Mouse (Mus musculus) ES-E14 (cell line): ENCODE results near the gene Myo19.

Experiments used
- CHD2 ChIP-seq: IDR thresholded peaks from 2 replicates; pipeline ENCODE4 v1.6.1; 2014; ENCODE audit warnings: mild to moderate bottlenecking, low read depth, low read length, inconsistent platforms
- HCFC1 ChIP-seq: IDR thresholded peaks from 2 replicates; pipeline ENCODE4 v1.6.1; 2012; ENCODE audit warnings: low read length, inconsistent platforms, borderline replicate concordance; ENCODE audit not compliant: insufficient read depth
- MAFK ChIP-seq: IDR thresholded peaks from 2 replicates; pipeline ENCODE4 v1.6.1; 2014; ENCODE audit warnings: mild to moderate bottlenecking, low read depth, low read length, inconsistent platforms; ENCODE audit not compliant: insufficient read depth
- ZC3H11A ChIP-seq: IDR thresholded peaks from 2 replicates; pipeline ENCODE4 v1.6.1; 2012; ENCODE audit warnings: low read depth, mild to moderate bottlenecking, inconsistent platforms, low read length, borderline replicate concordance
- ZNF384 ChIP-seq: IDR thresholded peaks from 2 replicates; pipeline ENCODE4 v1.6.1; 2012; ENCODE audit warnings: low read depth, low read length, inconsistent platforms

DNA sequence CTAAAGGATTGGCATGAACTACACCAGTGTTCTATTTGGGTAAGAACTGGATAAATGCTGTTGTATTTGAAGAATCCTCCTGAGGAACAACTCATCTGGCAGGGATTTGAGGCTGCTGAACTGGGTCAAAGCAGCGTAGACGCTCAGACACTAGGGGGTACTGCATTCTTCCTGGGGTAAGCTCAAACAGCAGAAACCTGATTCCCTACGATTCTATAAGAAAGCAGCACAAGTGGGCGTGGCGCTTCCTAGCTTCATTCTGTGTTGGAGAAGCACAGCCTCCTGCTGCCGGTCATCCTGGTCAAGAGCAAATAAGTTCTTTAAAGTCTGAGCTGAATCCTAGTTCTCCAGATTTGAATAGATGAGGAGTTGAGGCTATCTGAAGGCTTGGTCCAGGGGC is 52.3 kb downstream of the Myo19 start:
- TF ChIP-seq MAFK (no peak), ZNF384 (no peak), CHD2 (no peak), HCFC1 (no peak), ZC3H11A (no peak)
